Mouse (Mus musculus) intestine, embryonic 14.5 days (tissue): ENCODE measurements around the gene Vhl. TPM values are rescaled to one million over a fixed set of nuclear protein-coding genes. Genes with fewer than 3 reads are reported as not detected.

Source experiments
- ATAC-seq: fragments of 200-750 bp; cut with Nextera tagmentation; replicated peaks from 2 replicates; pipeline ENCODE4 v1.8.0; 2017; ENCODE audit warnings: low read depth, moderate number of reproducible peaks, moderate TSS enrichment, moderate library complexity; ENCODE audit not compliant: low FRiP score, low TSS enrichment
- DNase-seq: peaks from one replicate; pipeline ENCODE4 v3.0.0-alpha.2; 2018; ENCODE audit warnings: low spot score
- H3K27ac ChIP-seq: fragments of 300-500 bp; sonication (generic); 2 replicates; pipeline ENCODE4 v1.5.1; 2014; ENCODE audit warnings: low read depth, mild to moderate bottlenecking, control low read depth
- H3K27me3 ChIP-seq: fragments of 300-500 bp; sonication (generic); replicated peaks from 2 replicates; pipeline ENCODE4 v1.6.1; 2014; ENCODE audit warnings: low read length, control low read depth; ENCODE audit not compliant: control insufficient read depth, insufficient read depth
- H3K36me3 ChIP-seq: fragments of 300-500 bp; sonication (generic); 2 replicates; pipeline ENCODE4 v1.6.1; 2014; ENCODE audit warnings: low read length, control low read depth; ENCODE audit not compliant: control insufficient read depth, insufficient read depth
- H3K4me1 ChIP-seq: fragments of 300-500 bp; sonication (generic); replicated peaks from 2 replicates; pipeline ENCODE4 v1.6.1; 2014; ENCODE audit warnings: low read length, control low read depth, mixed read lengths; ENCODE audit not compliant: control insufficient read depth, insufficient read depth
- H3K4me2 ChIP-seq: fragments of 300-500 bp; sonication (generic); 2 replicates; pipeline ENCODE4 v1.6.1; 2014; ENCODE audit warnings: low read length
- H3K4me3 ChIP-seq: fragments of 300-500 bp; sonication (generic); 2 replicates; pipeline ENCODE4 v1.5.1; 2014; ENCODE audit warnings: low read depth, low read length, control low read depth, mixed read lengths
- H3K9ac ChIP-seq: fragments of 300-500 bp; sonication (generic); 2 replicates; pipeline ENCODE4 v1.6.1; 2014; ENCODE audit warnings: mild to moderate bottlenecking, low read length
- H3K9me3 ChIP-seq: fragments of 300-500 bp; sonication (generic); 2 replicates; pipeline ENCODE4 v1.6.1; 2016; ENCODE audit warnings: low read length, control low read depth; ENCODE audit not compliant: control insufficient read depth
- WGBS: fragments of 180-500 bp; shearing (Covaris S2); extraction: QIAGEN DNeasy Blood & Tissue Kit; methylation state at CpG from one replicate; pipeline ENCODE4 v1.1.7; 2014; 5-methylcytosine and 5-hydroxymethylcytosine counted together
- polyA plus RNA-seq: library from polyadenylated mRNA; unstranded; fragments of >200 nt; fragmentation: Nextera tagmentation; extraction: Ambion mirVana; gene quantifications from 2 replicates; pipeline ENCODE4 v1.2.1, GENCODE M21; 2014

Vhl gene
- polyA plus RNA-seq, 1 experiment from 2014 or later: 41.6 TPM

DNA sequence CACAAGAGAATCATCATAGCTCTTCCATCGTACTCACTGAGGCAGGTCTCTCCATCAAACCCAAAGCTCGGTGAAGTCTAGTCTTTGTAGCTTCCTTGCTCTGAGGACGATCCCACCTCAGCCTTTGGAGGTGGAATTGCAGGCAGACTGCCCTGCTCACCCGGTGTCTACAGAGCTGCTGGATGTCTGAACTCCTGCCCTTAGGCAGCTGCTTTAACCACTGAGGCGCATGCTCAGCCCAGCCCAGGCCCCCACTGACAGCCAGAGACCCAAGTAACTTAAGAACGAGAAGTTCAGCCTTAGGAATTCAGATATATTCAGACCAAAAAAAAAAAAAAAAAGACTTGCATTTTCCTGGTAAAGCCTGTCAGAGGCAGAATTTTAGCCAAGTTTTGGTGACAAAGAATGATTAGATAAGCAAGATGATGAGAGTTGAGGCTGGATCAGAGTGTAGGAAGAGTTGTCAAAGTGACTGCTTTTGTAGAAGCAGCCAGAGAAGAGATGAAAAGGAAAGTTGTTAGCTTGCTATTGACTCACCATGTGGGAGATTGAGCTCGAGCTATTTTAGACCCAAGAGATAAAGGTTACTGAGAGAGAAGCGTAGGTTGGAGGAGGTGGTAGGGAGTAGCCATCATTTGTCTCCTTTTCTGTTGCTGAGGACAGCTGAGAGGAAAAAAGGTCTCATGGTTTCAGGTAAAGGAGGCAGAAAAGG lies 11.3 kb upstream of the Vhl start:
- H3K4me3 ChIP-seq: no peak overlapping the region
- H3K36me3 ChIP-seq: peaks cover 67% of the 10 kb centered on the region
- H3K9me3 ChIP-seq: no peaks in the 10 kb centered on the region
- no peaks in the 10 kb centered on the region for H3K4me1 ChIP-seq
- DNase-seq: no peak
- H3K9ac ChIP-seq: no peak overlapping the region
- no peaks in the 10 kb centered on the region for H3K27me3 ChIP-seq
- no peak overlapping the region for H3K27ac ChIP-seq
- 91% methylated on average over 8 of the region's 8 CpGs for WGBS
- no peak overlapping the region for H3K4me2 ChIP-seq
- ATAC-seq: no peak

DNA sequence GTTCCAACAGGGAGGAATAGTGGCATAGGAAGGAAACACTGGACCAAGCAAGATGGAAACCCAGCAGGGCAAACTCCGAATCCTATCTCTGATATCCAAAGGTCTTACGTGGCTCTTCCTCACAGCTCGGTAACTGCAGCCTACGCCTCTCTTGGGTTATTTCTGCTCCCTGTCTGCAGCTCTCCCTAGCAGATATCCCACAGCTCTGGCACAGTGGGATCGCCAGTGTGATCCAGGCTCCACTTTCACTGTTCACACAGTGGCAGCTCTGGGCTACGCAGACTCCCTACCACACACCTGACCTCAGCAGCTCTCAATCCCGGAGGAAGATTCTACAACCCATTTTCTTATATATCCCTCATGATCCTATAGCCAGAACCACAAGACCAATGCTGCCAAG lies 9.6 kb upstream of the Vhl start:
- Histone ChIP-seq H3K27me3 (no peaks in the 10 kb centered on the region), H3K27ac (no peak overlapping the region), H3K36me3 (peaks cover 75% of the 10 kb centered on the region), H3K9me3 (no peaks in the 10 kb centered on the region), H3K4me2 (no peak overlapping the region), H3K4me1 (no peaks in the 10 kb centered on the region), H3K9ac (no peak overlapping the region), H3K4me3 (no peak overlapping the region)
- DNase-seq (no peak), ATAC-seq (no peak)
- 95% methylated on average over 7 of the region's 7 CpGs for WGBS

DNA sequence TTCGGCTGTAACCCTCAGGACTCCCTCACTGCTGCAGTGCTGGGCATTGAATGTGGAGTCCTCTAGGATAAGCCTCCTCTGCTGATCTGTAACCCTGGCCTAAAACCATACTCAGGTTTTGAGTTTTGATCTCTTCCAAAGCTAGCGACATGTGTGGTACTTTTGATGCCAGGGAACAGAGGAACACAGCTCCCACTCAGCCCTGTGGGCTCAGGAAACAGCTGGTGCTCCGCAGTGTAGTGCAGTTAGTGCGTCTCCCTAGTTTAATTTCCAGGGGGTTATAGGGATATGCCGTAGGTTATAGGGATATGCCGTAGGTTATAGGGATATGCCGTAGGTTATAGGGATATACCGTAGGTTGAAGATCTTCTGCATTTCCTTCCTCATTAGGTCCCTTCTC lies 8.8 kb upstream of the Vhl start:
- Histone ChIP-seq H3K9me3 (no peaks in the 10 kb centered on the region), H3K36me3 (peaks cover 74% of the 10 kb centered on the region), H3K27me3 (no peaks in the 10 kb centered on the region), H3K4me1 (no peaks in the 10 kb centered on the region), H3K4me2 (no peak overlapping the region), H3K4me3 (no peak overlapping the region), H3K9ac (no peak overlapping the region), H3K27ac (no peak overlapping the region)
- 97% methylated on average over 8 of the region's 8 CpGs for WGBS
- DNase-seq (no peak), ATAC-seq (no peak)

DNA sequence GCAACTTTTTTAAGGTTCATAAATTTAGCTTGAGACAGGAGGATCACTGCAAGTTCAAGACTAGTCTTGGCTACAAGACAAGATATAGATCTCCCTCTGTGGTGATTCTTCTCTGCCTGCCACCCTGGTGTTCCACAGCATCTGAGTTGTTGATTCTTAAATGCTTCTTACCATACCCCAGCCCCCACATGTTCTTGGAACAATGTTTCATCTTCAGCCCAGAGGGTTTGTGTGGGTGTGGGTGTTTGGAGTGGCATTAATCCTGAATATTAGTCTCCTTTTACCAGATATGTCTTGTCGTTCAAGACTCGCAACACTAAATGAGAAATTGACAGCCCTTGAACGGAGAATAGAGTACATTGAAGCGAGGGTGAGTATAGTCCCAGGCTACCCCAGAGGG lies 8.3 kb upstream of the Vhl start:
- Histone ChIP-seq H3K36me3 (peaks cover 69% of the 10 kb centered on the region), H3K4me2 (no peak overlapping the region), H3K9ac (no peak overlapping the region), H3K27me3 (no peaks in the 10 kb centered on the region), H3K4me1 (no peaks in the 10 kb centered on the region), H3K9me3 (no peaks in the 10 kb centered on the region), H3K4me3 (no peak overlapping the region), H3K27ac (no peak overlapping the region)
- DNase-seq: no peak
- 98% methylated on average over 4 of the region's 4 CpGs for WGBS
- ATAC-seq: no peak

DNA sequence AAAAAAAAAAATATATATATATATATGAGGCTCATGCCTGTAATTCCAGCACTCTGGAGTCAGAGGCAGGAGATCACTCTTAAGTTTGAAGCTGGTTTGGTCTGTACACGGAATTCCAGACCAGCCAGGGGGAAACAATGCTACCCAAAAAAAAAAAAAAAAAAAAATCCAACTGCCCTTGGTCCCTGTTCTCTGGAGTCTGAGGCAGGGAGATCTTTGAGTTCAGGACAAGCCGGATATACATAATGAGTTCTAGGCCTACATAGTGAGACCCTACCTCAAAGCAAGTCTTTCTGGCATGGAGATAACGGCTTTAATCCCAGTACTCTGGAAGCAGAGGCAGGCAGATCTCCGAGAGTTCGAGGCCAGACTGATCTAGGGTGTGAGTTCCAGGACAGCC lies 373 bp upstream of the Vhl start:
- DNase-seq (no peak), ATAC-seq (0 out of 2 replicates have a peak, but pooled peaks have one; percentile 6)
- peaks cover 13% of the 10 kb centered on the region for H3K36me3 ChIP-seq
- peak overlapping the region; percentile 72 for H3K4me3 ChIP-seq
- 65% methylated on average over 5 of the region's 5 CpGs for WGBS
- H3K27ac ChIP-seq: peak overlapping the region; percentile 84
- H3K4me2 ChIP-seq: peak overlapping the region; percentile 94
- peaks cover 11% of the 10 kb centered on the region for H3K4me1 ChIP-seq
- H3K9ac ChIP-seq: peak overlapping the region; percentile 76
- H3K9me3 ChIP-seq: no peaks in the 10 kb centered on the region
- no peaks in the 10 kb centered on the region for H3K27me3 ChIP-seq

DNA sequence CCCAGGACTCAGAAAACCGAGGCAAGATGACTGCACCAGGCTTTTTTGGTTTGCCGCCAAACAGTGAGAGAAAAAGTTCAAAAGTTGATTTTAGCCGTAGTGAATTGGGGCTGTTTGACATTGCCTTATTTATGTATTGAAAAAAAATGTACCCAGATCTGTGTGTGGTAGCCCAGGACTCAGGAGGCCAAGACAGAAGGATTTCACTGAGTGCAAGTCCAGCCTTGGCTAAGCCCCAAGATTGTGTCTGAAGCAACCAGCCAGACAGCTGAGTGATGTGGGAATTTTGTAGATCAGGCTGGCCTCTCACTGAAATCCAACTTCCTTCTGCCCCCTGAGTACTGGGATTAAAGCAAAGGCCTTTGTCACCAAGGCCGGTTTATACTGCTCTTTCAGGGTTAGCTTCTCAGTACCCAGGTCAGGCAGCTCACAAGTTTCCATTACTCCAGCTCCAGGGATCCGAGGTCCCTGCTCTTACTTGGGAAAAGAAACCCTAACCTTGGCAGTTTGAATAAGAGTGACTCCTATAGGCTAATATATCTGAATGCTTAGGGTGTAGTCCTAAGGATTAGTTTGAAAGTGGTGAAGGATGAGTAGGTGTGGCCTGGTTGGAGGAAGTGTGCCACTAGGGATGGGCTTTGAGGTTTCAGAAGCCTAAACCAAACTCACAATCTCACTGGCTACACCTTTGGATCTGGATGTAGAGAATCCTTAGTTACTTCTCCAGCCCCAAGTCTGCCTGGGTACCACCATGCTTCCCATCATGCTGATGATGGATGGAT lies 1.4 kb downstream of the Vhl start:
- Histone ChIP-seq H3K27ac (no peak overlapping the region), H3K9me3 (no peaks in the 10 kb centered on the region), H3K4me2 (peak overlapping the region; percentile 94), H3K9ac (peak overlapping the region; percentile 76), H3K36me3 (peaks cover 25% of the 10 kb centered on the region), H3K27me3 (no peaks in the 10 kb centered on the region), H3K4me1 (peaks cover 11% of the 10 kb centered on the region), H3K4me3 (peak overlapping the region; percentile 72)
- WGBS: 36% methylated on average over 5 of the region's 5 CpGs
- no peak for DNase-seq
- no peak for ATAC-seq

DNA sequence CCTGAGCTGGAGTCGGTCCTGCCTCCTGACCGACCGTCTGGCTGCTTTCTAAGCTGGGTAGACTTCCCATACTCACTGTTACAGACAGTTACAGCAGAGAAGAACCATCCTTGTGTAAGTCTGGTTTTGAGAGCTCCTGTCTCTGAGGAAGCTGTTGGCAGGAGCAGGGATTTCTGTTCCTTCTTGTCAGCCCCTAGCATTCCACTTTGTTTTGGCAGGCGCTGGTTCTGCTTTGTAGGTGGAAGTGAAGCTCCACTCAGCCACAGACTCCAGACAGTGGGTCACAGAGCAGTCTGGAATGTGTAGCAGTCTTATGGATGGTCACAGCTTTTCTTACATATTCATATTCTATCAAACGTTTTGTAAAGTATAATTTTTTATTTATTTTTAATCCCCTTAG lies 6.6 kb downstream of the Vhl start:
- Histone ChIP-seq H3K9me3 (no peaks in the 10 kb centered on the region), H3K9ac (no peak overlapping the region), H3K36me3 (peaks cover 53% of the 10 kb centered on the region), H3K4me1 (peaks cover 5% of the 10 kb centered on the region), H3K27ac (no peak overlapping the region), H3K4me2 (no peak overlapping the region), H3K4me3 (no peak overlapping the region), H3K27me3 (no peaks in the 10 kb centered on the region)
- WGBS: 85% methylated on average over 5 of the region's 5 CpGs
- DNase-seq (no peak), ATAC-seq (no peak)

DNA sequence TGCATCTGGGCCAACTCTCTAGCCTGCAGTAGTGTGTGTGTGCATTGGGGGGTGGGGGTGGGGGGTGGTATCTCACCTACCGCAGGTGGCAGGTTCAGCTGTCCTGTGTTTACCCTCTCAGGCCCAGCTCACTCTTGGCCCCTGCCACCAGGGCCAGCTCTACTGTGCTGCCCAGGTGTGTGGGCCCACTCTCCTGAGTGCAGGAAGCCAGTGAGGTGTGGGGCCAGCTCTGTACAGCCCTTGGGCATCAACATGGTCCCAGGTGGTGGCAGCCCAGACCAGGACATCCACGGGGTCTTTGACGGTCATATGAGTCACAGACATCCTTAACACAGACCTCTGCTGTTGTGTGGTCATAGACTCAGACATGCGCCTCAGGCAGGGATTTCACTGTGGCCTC lies 9.1 kb downstream of the Vhl start:
- H3K36me3 ChIP-seq: peaks cover 47% of the 10 kb centered on the region
- ATAC-seq: no peak
- 95% methylated on average over 4 of the region's 4 CpGs for WGBS

More for the DNA sequence above, 9.1 kb downstream of the Vhl start:
- Histone ChIP-seq H3K27me3 (no peaks in the 10 kb centered on the region), H3K9ac (no peak overlapping the region), H3K4me1 (no peaks in the 10 kb centered on the region), H3K27ac (no peak overlapping the region), H3K9me3 (no peaks in the 10 kb centered on the region), H3K4me3 (no peak overlapping the region), H3K4me2 (no peak overlapping the region)
- DNase-seq: no peak
